Mouse (Mus musculus): ENCODE measurements around the gene Kif24.

GRCm38 (mm10) chr4:41464345-41465286 lies at the start of gene Kif24, which contains the start of gene Nudt2:
- TF ChIP-seq CTCF (IDR thresholded peaks at IDR 0.05; ENCODE audit: low read depth, low read length) (no peak), GATA1 (IDR thresholded peaks at IDR 0.05; ENCODE audit: borderline replicate concordance, low read length) (no peak), GATA2 (IDR thresholded peaks at IDR 0.05; ENCODE audit: borderline replicate concordance, low read depth, low read length) (no peak), TAL1 (conservative IDR thresholded peaks at IDR 0.05; ENCODE audit: low read depth, low read length) (no peak), POLR2AphosphoS5 (IDR thresholded peaks at IDR 0.05; ENCODE audit: insufficient replicate concordance, low read depth, low read length) (no peak)

Measured in G1E (cell line).